Mouse (Mus musculus): Measurements from ENCODE around the gene Rap1b. TPM values are rescaled to one million over a fixed set of nuclear protein-coding genes. Genes with fewer than 3 reads are reported as not detected.
A peak's percentile ranks its signal among the peaks of the same experiment; 100 is the strongest.

Rap1b gene
- polyA plus RNA-seq, 1 experiment, result 150 TPM

DNA sequence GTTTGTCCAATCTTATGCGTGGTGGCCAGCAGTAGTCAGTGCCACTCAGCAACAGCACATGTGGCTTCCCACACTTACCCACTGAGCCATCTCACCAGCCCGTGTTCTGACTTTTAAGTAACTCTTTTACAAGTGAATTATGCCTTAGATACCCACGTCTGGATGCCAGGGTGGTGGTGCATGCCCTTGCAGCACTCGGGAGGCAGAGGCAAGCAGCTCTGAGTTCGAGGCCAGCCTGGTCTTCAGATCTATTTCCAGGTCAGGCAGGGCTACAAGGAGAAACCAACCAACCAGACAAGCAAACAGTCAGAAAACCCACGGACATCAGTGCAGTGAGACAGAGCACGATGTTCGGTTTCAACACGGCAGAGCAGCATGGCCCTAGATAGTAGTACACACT, 43.9 kb downstream of the Rap1b start:
- no peaks in the 10 kb centered on the region for H3K36me3 ChIP-seq (ENCODE audit: control insufficient read depth, insufficient read depth, low read length, poor library complexity, severe bottlenecking)
- no peak overlapping the region for H3K9ac ChIP-seq (ENCODE audit: low read depth, poor library complexity, severe bottlenecking)
- no peak overlapping the region for H3K4me3 ChIP-seq (ENCODE audit: low read depth, low read length)
- H3K27ac ChIP-seq (ENCODE audit: insufficient read depth, low read length), result no peak overlapping the region
- H3K27me3 ChIP-seq (ENCODE audit: control insufficient read depth, insufficient read depth, low read length, poor library complexity, severe bottlenecking), result no peaks in the 10 kb centered on the region
- H3K9me3 ChIP-seq (replicated peaks; ENCODE audit: control insufficient read depth, insufficient read depth, low read length, poor library complexity, severe bottlenecking), result 0 out of 2 replicates have a peak, but pooled peaks cover 4% of the 10 kb centered on the region
- TF ChIP-seq EP300 (IDR thresholded peaks at IDR 0.05; ENCODE audit: insufficient read depth, low read depth, low read length) (no peak), POLR2A (IDR thresholded peaks at IDR 0.05; ENCODE audit: insufficient read depth, low read length) (no peak), CTCF (IDR thresholded peaks at IDR 0.05; ENCODE audit: low read depth, low read length) (no peak)
- peaks cover 3% of the 10 kb centered on the region for H3K4me1 ChIP-seq (ENCODE audit: control insufficient read depth, insufficient read depth, low read length)

- H3K27me3 ChIP-seq (ENCODE audit: control insufficient read depth, insufficient read depth, low read length, poor library complexity, severe bottlenecking), result no peaks in the 10 kb centered on the region
- no peak overlapping the region for H3K27ac ChIP-seq (ENCODE audit: insufficient read depth, low read length)
- H3K9me3 ChIP-seq (replicated peaks; ENCODE audit: control insufficient read depth, insufficient read depth, low read length, poor library complexity, severe bottlenecking), result 0 out of 2 replicates have a peak, but pooled peaks cover 4% of the 10 kb centered on the region
- no peak overlapping the region for H3K4me3 ChIP-seq (ENCODE audit: low read depth, low read length)
- peaks cover 2% of the 10 kb centered on the region for H3K4me1 ChIP-seq (ENCODE audit: control insufficient read depth, insufficient read depth, low read length)
- no peak overlapping the region for H3K9ac ChIP-seq (ENCODE audit: low read depth, poor library complexity, severe bottlenecking)
- H3K36me3 ChIP-seq (ENCODE audit: control insufficient read depth, insufficient read depth, low read length, poor library complexity, severe bottlenecking), result no peaks in the 10 kb centered on the region
- TF ChIP-seq CTCF (IDR thresholded peaks at IDR 0.05; ENCODE audit: low read depth, low read length) (no peak), EP300 (IDR thresholded peaks at IDR 0.05; ENCODE audit: insufficient read depth, low read depth, low read length) (no peak)
These were observed 46.0 kb downstream of the Rap1b start for GRCm38 (mm10) chr10:117799806-117800205.

GRCm38 (mm10) chr10:117798436-117799035, 47.3 kb downstream of the Rap1b start:
- Histone ChIP-seq H3K4me1 (ENCODE audit: control insufficient read depth, insufficient read depth, low read length) (peaks cover 2% of the 10 kb centered on the region), H3K9ac (ENCODE audit: low read depth, poor library complexity, severe bottlenecking) (no peak overlapping the region), H3K4me3 (ENCODE audit: low read depth, low read length) (no peak overlapping the region), H3K27me3 (ENCODE audit: control insufficient read depth, insufficient read depth, low read length, poor library complexity, severe bottlenecking) (no peaks in the 10 kb centered on the region), H3K27ac (ENCODE audit: insufficient read depth, low read length) (no peak overlapping the region), H3K36me3 (ENCODE audit: control insufficient read depth, insufficient read depth, low read length, poor library complexity, severe bottlenecking) (no peaks in the 10 kb centered on the region), H3K9me3 (replicated peaks; ENCODE audit: control insufficient read depth, insufficient read depth, low read length, poor library complexity, severe bottlenecking) (0 out of 2 replicates have a peak, but pooled peaks cover 4% of the 10 kb centered on the region)
- TF ChIP-seq CTCF (IDR thresholded peaks at IDR 0.05; ENCODE audit: low read depth, low read length), result no peak
- no peak for TF ChIP-seq POLR2A (IDR thresholded peaks at IDR 0.05; ENCODE audit: insufficient read depth, low read length)
- no peak for TF ChIP-seq EP300 (IDR thresholded peaks at IDR 0.05; ENCODE audit: insufficient read depth, low read depth, low read length)

- no peaks in the 10 kb centered on the region for H3K36me3 ChIP-seq (ENCODE audit: control insufficient read depth, insufficient read depth, low read length, poor library complexity, severe bottlenecking)
- H3K27me3 ChIP-seq (ENCODE audit: control insufficient read depth, insufficient read depth, low read length, poor library complexity, severe bottlenecking), result no peaks in the 10 kb centered on the region
- no peak for TF ChIP-seq CTCF (IDR thresholded peaks at IDR 0.05; ENCODE audit: low read depth, low read length)
- no peak for TF ChIP-seq EP300 (IDR thresholded peaks at IDR 0.05; ENCODE audit: insufficient read depth, low read depth, low read length)
- TF ChIP-seq POLR2A (IDR thresholded peaks at IDR 0.05; ENCODE audit: insufficient read depth, low read length), result no peak
- 0 out of 2 replicates have a peak, but pooled peaks cover 4% of the 10 kb centered on the region for H3K9me3 ChIP-seq (replicated peaks; ENCODE audit: control insufficient read depth, insufficient read depth, low read length, poor library complexity, severe bottlenecking)
- H3K4me3 ChIP-seq (ENCODE audit: low read depth, low read length), result no peak overlapping the region
- H3K4me1 ChIP-seq (ENCODE audit: control insufficient read depth, insufficient read depth, low read length), result no peaks in the 10 kb centered on the region
- no peak overlapping the region for H3K9ac ChIP-seq (ENCODE audit: low read depth, poor library complexity, severe bottlenecking)
- H3K27ac ChIP-seq (ENCODE audit: insufficient read depth, low read length), result no peak overlapping the region
These were observed 48.2 kb downstream of the Rap1b start for GRCm38 (mm10) chr10:117797684-117798083.

GRCm38 (mm10) chr10:117797106-117797505, 48.7 kb downstream of the Rap1b start:
- Histone ChIP-seq H3K9me3 (replicated peaks; ENCODE audit: control insufficient read depth, insufficient read depth, low read length, poor library complexity, severe bottlenecking) (0 out of 2 replicates have a peak, but pooled peaks cover 4% of the 10 kb centered on the region), H3K9ac (ENCODE audit: low read depth, poor library complexity, severe bottlenecking) (no peak overlapping the region), H3K27me3 (ENCODE audit: control insufficient read depth, insufficient read depth, low read length, poor library complexity, severe bottlenecking) (no peaks in the 10 kb centered on the region), H3K4me1 (ENCODE audit: control insufficient read depth, insufficient read depth, low read length) (no peaks in the 10 kb centered on the region), H3K36me3 (ENCODE audit: control insufficient read depth, insufficient read depth, low read length, poor library complexity, severe bottlenecking) (no peaks in the 10 kb centered on the region), H3K4me3 (ENCODE audit: low read depth, low read length) (no peak overlapping the region), H3K27ac (ENCODE audit: insufficient read depth, low read length) (no peak overlapping the region)
- TF ChIP-seq POLR2A (IDR thresholded peaks at IDR 0.05; ENCODE audit: insufficient read depth, low read length), result no peak
- TF ChIP-seq CTCF (IDR thresholded peaks at IDR 0.05; ENCODE audit: low read depth, low read length), result no peak
- TF ChIP-seq EP300 (IDR thresholded peaks at IDR 0.05; ENCODE audit: insufficient read depth, low read depth, low read length), result no peak

GRCm38 (mm10) chr10:117796181-117796580, 49.7 kb downstream of the Rap1b start:
- no peak overlapping the region for H3K27ac ChIP-seq (ENCODE audit: insufficient read depth, low read length)
- H3K9me3 ChIP-seq (replicated peaks; ENCODE audit: control insufficient read depth, insufficient read depth, low read length, poor library complexity, severe bottlenecking), result 0 out of 2 replicates have a peak, but pooled peaks cover 4% of the 10 kb centered on the region

More at GRCm38 (mm10) chr10:117796181-117796580, 49.7 kb downstream of the Rap1b start:
- no peak overlapping the region for H3K4me3 ChIP-seq (ENCODE audit: low read depth, low read length)
- no peaks in the 10 kb centered on the region for H3K36me3 ChIP-seq (ENCODE audit: control insufficient read depth, insufficient read depth, low read length, poor library complexity, severe bottlenecking)
- no peaks in the 10 kb centered on the region for H3K4me1 ChIP-seq (ENCODE audit: control insufficient read depth, insufficient read depth, low read length)
- no peaks in the 10 kb centered on the region for H3K27me3 ChIP-seq (ENCODE audit: control insufficient read depth, insufficient read depth, low read length, poor library complexity, severe bottlenecking)
- TF ChIP-seq POLR2A (IDR thresholded peaks at IDR 0.05; ENCODE audit: insufficient read depth, low read length) (no peak), CTCF (IDR thresholded peaks at IDR 0.05; ENCODE audit: low read depth, low read length) (peak; percentile 59), EP300 (IDR thresholded peaks at IDR 0.05; ENCODE audit: insufficient read depth, low read depth, low read length) (no peak)
- no peak overlapping the region for H3K9ac ChIP-seq (ENCODE audit: low read depth, poor library complexity, severe bottlenecking)

All from ES-Bruce4 (cell line).